Mouse (Mus musculus) C2C12 (cell line): Measurements from ENCODE around the gene Vat1.

Experiments used
- CEBPB ChIP-seq: IDR thresholded peaks from one replicate; pipeline ENCODE4 v1.6.1; 2011; ENCODE audit warnings: low read depth, mild to moderate bottlenecking, control low read depth, moderate library complexity
- CTCF ChIP-seq: IDR thresholded peaks from one replicate; pipeline ENCODE4 v1.5.1; 2011; ENCODE audit not compliant: control insufficient read depth, insufficient read depth, insufficient read length
- MYOD1 ChIP-seq: IDR thresholded peaks from one replicate; pipeline ENCODE4 v1.6.1; 2011; ENCODE audit warnings: low read depth; ENCODE audit not compliant: control insufficient read depth, insufficient read length
- MYOG ChIP-seq: IDR thresholded peaks from one replicate; pipeline ENCODE4 v1.6.1; 2011; ENCODE audit not compliant: control insufficient read depth, insufficient read length; ENCODE audit errors: extremely low read depth
- USF1 ChIP-seq: IDR thresholded peaks from one replicate; pipeline ENCODE4 v1.6.1; 2011; ENCODE audit warnings: low read depth, mild to moderate bottlenecking, control low read depth, moderate library complexity

GRCm38 (mm10) chr11:101507090-101507489 lies 41.1 kb upstream of the Vat1 start:
- TF ChIP-seq CTCF = no peak
- no peak for TF ChIP-seq MYOD1
- TF ChIP-seq CEBPB = no peak
- no peak for TF ChIP-seq USF1
- TF ChIP-seq MYOG = no peak
